Mouse (Mus musculus) olfactory bulb, adult 2 months (tissue): ENCODE measurements around the gene Mical3.

Experiments used
- CTCF ChIP-seq: fragments of 200-500 bp; IDR thresholded peaks from 2 replicates; pipeline ENCODE4 v1.5.1; 2012; ENCODE audit warnings: low read depth, mild to moderate bottlenecking, low read length, moderate library complexity; ENCODE audit not compliant: insufficient read depth
- POLR2A ChIP-seq: fragments of 200-500 bp; IDR thresholded peaks from 2 replicates; pipeline ENCODE4 v1.6.1; 2012; ENCODE audit warnings: mild to moderate bottlenecking, low read depth, low read length, moderate library complexity; ENCODE audit not compliant: insufficient read depth

GRCm38 (mm10) chr6:120914911-120915648, 215.7 kb downstream of the Mical3 start:
- TF ChIP-seq CTCF (no peak), POLR2A (no peak)
